Mouse (Mus musculus) WW6 (cell line): Measurements from ENCODE around the gene Acin1.

ENCODE experiments used
- DNase-seq: peaks from one replicate; pipeline ENCODE4 v3.0.0-alpha.2; 2013; ENCODE audit warnings: low read depth, low spot score

Acin1 gene

GRCm38 (mm10) chr14:54698733-54699132, 12.0 kb upstream of the Acin1 start, which contains the start of gene Gm29776:
Gene Gm29776, minus strand, starts transcription at chr14:54698833.
- DNase-seq: no peak

- DNase-seq: no peak
Measured at GRCm38 (mm10) chr14:54696752-54697151, 10.0 kb upstream of the Acin1 start.

- no peak for DNase-seq
Measured at GRCm38 (mm10) chr14:54695042-54695441, 8.3 kb upstream of the Acin1 start.

GRCm38 (mm10) chr14:54687251-54687650, 520 bp upstream of the Acin1 start:
- DNase-seq: no peak

DNA sequence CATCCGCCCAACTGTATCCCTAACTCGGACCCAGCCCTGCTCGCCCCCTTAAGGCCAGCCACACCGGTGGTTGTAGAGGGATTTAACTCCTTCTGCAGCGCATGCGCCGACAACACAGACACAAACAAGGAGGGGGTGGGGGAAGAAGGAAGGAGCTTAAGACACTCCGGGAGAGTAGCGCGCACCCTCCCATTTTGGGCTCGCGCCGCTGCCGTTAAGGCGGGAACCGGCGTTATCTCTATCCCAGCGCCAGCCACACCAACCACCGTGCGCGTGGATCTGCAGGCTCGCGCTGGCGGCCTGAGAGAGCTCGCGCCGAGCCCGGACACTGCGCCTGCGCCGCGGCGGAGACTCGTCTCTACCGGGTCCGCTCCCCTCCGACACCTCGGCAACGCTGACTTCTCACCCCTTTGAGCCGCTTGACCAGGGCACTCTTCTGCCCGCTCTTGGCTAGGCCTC, 639 bp downstream of the Acin1 start, which contains the start of gene 1700123O20Rik:
1700123O20Rik (plus strand) TSS at position 154 of the 459 bp plus-strand sequence.
- peak; percentile 75 for DNase-seq

- DNase-seq: no peak
Measured at GRCm38 (mm10) chr14:54685471-54685870, 1.3 kb downstream of the Acin1 start.

DNA sequence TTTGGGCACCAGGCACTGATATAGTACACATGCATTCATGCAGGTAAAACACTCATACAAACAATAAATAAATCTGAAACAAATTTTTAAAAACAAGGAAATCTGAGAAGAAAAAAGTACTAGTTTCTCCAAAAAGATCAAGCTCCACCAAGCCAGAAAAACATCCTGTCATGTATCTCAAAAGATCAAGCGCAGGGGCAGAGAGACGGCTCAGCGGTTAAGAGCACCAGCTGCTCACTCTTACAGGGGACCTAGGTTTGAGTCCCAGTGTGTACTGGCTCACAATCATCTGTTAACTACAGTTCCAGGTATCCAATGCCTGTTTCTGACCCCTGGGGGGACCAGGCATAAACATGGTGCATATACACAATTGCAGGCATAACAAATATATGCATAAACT, 4.3 kb downstream of the Acin1 start:
- no peak for DNase-seq

DNA sequence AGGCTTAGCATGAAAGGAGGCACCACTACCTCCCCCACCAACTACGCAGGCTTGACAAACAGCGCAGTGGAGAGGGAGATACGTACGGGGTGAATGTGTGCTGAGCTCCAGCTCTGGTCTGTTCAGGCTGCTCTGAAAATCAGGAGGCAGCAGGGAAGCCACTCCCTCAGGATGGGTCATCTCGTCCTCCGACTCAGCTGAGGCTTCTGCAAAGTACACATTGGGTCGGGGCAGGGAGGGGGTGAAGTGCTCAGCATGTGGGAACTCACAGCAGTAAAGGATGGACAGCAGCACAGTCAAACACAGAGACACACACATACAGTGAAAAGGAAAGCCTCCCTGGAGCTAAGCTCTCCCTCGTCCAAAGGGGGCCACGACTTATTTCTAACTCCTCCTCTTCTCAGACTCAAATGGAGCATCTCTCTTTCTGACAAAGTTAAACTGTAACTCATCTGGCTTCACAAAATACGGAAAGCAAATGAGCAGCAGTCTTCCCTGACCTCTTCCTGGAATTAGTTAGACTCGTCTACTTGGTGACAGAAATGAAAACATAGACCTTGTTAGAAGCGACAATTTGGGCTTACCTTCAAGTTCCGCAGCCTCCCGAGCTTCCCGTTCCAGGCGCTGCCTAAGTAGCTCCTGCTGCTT, 8.0 kb downstream of the Acin1 start:
- DNase-seq: no peak

DNA sequence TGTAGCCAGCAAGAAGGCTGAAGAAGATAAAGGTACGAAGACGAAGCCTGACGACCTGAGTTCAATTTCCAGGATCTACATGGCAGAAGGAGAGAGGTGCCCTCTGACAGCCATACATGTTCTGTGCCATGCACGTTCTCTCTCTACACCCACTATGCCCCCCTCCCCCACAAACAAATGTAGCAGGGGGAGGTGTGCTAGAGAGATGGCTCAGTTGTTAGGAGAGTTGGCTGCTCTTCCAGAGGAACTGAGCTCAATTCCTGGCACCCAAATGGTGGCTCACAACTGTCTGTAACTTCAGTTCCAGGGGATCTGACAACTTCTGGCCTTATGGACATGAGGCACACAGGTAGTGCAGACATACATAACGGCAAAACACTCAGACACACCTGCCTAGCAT, 10.4 kb downstream of the Acin1 start:
- DNase-seq: no peak

DNA sequence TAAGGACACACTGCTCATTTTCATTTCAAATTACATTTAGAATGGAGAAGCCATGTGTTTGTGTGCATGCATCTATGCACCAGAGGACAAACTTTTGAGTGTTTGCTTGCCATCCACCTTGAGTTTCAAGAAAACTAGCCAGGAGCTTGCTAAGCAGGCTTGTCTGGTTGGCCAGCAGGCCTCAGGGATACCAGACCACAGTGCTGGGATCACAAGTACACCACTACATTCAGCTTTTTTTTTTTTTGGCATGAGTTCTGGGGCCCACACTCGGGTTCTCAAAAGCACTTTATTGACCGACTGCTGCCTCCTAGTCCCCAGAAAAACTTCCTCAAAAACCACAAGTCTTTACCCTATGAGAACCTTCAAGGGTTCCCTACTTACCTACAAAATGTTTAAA, 12.4 kb downstream of the Acin1 start:
- no peak for DNase-seq

DNA sequence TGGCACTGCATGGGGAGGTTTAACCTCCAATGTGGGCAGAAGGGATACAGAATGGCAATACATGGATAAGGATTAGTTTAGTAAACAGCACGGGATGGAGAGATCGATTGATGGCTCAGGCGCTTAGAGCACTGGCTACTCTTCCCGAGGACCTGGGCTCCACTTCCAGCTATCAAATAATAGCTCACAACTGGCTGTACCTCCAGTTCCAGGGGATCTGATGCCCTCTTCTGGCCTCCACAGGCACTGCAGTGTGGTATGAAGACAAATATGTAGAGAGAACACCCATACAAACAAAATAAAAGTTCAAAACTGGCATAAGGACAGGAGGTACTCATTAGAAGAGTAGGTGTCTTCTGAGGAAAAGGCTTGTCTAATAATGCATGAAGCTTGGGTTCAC, 17.4 kb downstream of the Acin1 start:
- no peak for DNase-seq

- no peak for DNase-seq
Measured at GRCm38 (mm10) chr14:54664477-54665222, 22.1 kb downstream of the Acin1 start.

- DNase-seq: no peak
Measured at GRCm38 (mm10) chr14:54660009-54660408, 26.7 kb downstream of the Acin1 start.

DNA sequence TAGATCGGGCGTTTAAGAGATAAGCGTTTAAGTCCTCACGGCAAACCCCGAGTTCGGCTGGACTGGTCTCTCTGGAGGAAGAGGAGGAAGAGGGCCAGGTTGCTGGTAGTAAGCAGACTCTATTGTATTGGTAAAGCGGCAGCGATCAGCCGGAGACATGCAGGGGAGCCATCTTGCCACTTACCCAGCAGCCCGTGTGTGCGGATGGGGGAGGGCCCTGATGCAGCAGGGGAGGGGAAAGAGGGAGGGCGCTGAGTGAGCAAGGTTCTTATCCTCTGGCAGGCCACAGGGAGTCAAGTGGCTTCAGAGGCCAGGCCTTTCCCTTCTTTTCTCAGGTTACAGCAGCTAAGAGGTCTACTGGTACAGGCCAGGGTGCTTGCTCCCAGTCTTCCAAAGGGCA, 33.2 kb downstream of the Acin1 start:
- DNase-seq: peak; percentile 71

GRCm38 (mm10) chr14:54652787-54653186, 33.9 kb downstream of the Acin1 start:
- no peak for DNase-seq

DNA sequence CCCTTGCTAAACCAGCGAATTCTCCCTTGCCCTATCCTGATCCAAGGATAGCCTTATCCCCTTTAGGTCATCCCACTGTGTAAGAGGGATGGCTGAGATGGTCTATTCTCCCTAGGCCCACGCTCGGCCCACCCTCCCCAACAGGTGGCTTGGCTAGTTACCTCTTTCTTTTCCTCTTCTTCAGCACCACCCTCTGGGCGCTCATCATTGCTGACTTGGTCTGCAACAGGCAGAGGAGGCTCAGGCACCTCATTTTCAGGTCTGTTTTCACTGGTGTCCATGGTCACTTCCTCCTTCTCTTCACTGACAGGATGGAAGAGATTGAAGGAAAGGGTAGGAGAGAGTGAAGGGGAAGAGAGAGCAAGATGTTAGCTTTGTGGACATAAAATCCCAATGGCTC, 35.2 kb downstream of the Acin1 start:
- DNase-seq: no peak

GRCm38 (mm10) chr14:54650621-54651454, 35.9 kb downstream of the Acin1 start:
- DNase-seq: peak; percentile 81

DNA sequence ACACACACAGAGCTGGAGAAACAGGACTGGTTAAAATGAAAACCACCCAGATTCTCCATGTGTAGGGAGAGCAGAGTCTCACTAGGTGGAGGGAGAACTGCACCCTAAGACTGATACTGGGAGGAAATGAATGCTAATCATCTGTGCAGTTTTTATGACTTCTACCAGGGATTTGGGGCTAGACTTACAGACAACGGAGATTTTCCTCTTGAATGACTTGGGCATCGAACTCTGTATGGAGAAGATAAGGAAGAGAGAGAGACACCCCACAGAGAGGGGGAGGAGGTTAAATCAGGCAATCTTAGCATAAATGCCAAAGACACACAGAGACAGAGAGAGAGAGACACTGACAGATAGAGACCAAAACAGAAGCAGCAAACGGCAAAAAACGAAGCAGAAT, 38.8 kb downstream of the Acin1 start:
- DNase-seq: no peak

DNA sequence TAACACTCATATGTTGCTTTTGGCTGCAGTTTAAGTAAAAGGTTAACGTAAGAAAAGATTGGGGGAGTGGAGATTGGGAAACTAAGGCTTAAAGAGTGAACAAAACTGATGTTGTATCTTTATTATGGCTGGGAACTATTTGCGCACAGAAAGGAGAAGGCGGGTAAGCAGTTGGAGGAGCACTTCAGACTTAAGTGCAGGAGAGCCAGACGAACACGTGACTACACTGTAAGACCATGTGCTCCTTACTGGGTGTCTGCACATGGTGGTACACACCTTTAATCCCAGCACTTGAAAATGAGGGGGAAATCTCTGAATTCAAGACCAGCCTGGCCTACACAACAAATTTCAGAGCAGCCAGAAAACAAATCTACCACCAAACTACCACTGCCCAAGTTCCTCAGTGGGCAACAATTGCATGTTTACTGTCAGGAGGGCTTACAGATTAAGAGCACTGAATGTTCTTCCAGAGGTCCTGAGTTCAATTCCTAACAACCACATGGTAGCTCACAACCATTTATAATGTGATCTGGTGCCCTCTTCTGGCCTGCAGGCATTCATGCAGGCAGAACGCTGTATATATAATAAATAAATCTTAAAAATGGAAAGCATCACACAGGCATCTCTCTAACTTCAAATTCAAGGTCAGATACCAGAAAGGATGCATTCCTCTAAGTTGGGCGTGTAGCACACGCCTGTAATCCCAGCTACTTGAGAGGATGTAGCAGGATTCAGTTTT, 39.7 kb downstream of the Acin1 start:
- DNase-seq: no peak

DNA sequence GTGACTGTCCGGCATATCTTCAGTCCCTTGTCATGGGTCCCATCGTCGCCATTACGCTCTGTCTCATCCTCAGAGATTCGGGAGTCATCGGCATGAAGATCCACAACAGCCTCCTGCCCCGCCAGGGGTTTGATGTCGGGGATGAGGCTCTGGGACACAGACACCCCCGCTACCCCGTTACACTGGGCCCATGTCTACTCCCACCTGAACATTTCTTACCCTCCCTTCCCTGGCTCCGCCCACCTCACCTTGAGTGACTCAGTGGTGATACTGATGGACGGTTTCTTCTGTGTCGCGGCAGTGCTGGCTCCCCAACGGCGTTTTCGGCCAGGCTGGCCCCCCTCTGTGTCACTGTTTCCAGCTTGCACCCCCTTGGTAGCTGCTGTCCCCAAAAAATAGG, 40.3 kb downstream of the Acin1 start:
- DNase-seq: no peak

DNA sequence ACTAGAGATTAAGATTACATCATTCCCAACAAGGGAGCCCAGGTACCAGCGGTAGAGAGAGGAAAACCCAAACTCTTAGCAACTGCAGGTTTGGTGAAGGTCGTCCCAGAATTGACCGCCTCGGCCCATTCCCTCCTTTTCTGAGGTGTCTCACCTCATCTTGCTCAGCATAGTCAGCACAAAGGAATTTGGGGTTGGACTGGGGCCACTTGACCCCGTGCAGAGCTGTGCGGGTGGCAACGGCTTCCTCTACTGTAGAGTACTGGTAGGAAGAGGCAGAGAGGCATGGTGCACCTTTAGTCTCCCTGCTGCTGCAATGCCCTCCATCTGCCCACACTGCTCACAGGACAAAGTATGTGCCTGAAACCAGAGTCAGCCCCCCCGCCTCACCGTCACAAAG, 42.4 kb downstream of the Acin1 start:
- DNase-seq: no peak

DNA sequence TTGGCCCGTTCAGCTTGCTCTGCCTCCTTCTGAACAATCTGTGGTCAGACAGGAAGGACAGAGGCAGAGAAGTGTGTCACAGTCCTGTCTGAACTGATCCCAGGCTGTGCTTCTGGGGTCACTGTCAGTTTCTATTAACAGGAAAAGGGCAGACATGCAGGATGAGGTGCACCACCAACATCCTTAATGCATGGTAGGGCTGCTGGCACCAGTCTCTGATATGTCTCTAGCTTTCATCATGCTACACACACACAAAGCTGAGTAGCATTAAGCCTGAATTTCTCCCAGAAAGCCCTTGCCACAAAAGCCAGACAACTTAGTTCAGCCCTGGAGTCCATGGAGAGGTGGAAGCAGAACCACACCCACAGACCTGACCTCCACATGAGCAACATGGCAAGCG, 43.7 kb downstream of the Acin1 start:
- no peak for DNase-seq
